Mouse (Mus musculus): ENCODE measurements around the gene Diexf.
A peak's percentile ranks its signal among the peaks of the same experiment; 100 is the strongest.

The Diexf gene

GRCm38 (mm10) chr1:193129786-193130455 is at the start of gene Diexf:
TSS of gene Diexf (minus strand) at chr1:193130272.
- peak; percentile 98 for DNase-seq (ENCODE audit: extremely low spot score, low read depth, low spot score)

- no peak for DNase-seq (ENCODE audit: extremely low spot score, low read depth, low spot score)
Measured at GRCm38 (mm10) chr1:193174143-193174733, 44.2 kb upstream of the Diexf start.

GRCm38 (mm10) chr1:193173810-193174129 is 43.7 kb upstream of the Diexf start:
- no peak for DNase-seq (ENCODE audit: extremely low spot score, low read depth, low spot score)

- DNase-seq (ENCODE audit: extremely low spot score, low read depth, low spot score), result peak; percentile 99
Measured at GRCm38 (mm10) chr1:193172991-193173809, 43.1 kb upstream of the Diexf start.

- no peak for DNase-seq (ENCODE audit: extremely low spot score, low read depth, low spot score)
Measured at GRCm38 (mm10) chr1:193169856-193170255, 39.8 kb upstream of the Diexf start.

- DNase-seq (ENCODE audit: extremely low spot score, low read depth, low spot score), result no peak
Measured at GRCm38 (mm10) chr1:193169228-193169627, 39.2 kb upstream of the Diexf start.

- DNase-seq (ENCODE audit: extremely low spot score, low read depth, low spot score), result no peak
Measured at GRCm38 (mm10) chr1:193167746-193168145, 37.7 kb upstream of the Diexf start, which contains the start of gene A130010J15Rik. TSS of gene A130010J15Rik (plus strand) at chr1:193168046.

- DNase-seq (ENCODE audit: extremely low spot score, low read depth, low spot score), result no peak
Measured at GRCm38 (mm10) chr1:193160317-193161032, 30.4 kb upstream of the Diexf start.

GRCm38 (mm10) chr1:193159613-193160012 is 29.5 kb upstream of the Diexf start:
- no peak for DNase-seq (ENCODE audit: extremely low spot score, low read depth, low spot score)

GRCm38 (mm10) chr1:193159163-193159562 is 29.1 kb upstream of the Diexf start:
- DNase-seq (ENCODE audit: extremely low spot score, low read depth, low spot score), result no peak

GRCm38 (mm10) chr1:193157111-193157492 is 27.0 kb upstream of the Diexf start:
- no peak for DNase-seq (ENCODE audit: extremely low spot score, low read depth, low spot score)

GRCm38 (mm10) chr1:193156316-193157110 is 26.4 kb upstream of the Diexf start:
- no peak for DNase-seq (ENCODE audit: extremely low spot score, low read depth, low spot score)

GRCm38 (mm10) chr1:193153561-193153960 is 23.5 kb upstream of the Diexf start:
- DNase-seq (ENCODE audit: extremely low spot score, low read depth, low spot score), result no peak

GRCm38 (mm10) chr1:193152872-193153271 is 22.8 kb upstream of the Diexf start, which contains the start of gene Irf6:
TSS of gene Irf6 (plus strand) at chr1:193153111.
- no peak for DNase-seq (ENCODE audit: extremely low spot score, low read depth, low spot score)

GRCm38 (mm10) chr1:193151134-193151533 is 21.1 kb upstream of the Diexf start:
- no peak for DNase-seq (ENCODE audit: extremely low spot score, low read depth, low spot score)

GRCm38 (mm10) chr1:193149231-193149630 is 19.2 kb upstream of the Diexf start:
- no peak for DNase-seq (ENCODE audit: extremely low spot score, low read depth, low spot score)

- no peak for DNase-seq (ENCODE audit: extremely low spot score, low read depth, low spot score)
Measured at GRCm38 (mm10) chr1:193146416-193146815, 16.3 kb upstream of the Diexf start.

- no peak for DNase-seq (ENCODE audit: extremely low spot score, low read depth, low spot score)
Measured at GRCm38 (mm10) chr1:193145101-193145500, 15.0 kb upstream of the Diexf start.

GRCm38 (mm10) chr1:193144516-193144915 is 14.4 kb upstream of the Diexf start:
- no peak for DNase-seq (ENCODE audit: extremely low spot score, low read depth, low spot score)

- no peak for DNase-seq (ENCODE audit: extremely low spot score, low read depth, low spot score)
Measured at GRCm38 (mm10) chr1:193142517-193143062, 12.5 kb upstream of the Diexf start.
